Mouse (Mus musculus) cerebellum, adult 18-20 months (tissue): ENCODE measurements around the gene Cdkn1b.

Experiments
- DNase-seq, 2 experiments: peaks; one replicate each; pipeline ENCODE4 v3.0.0; 2021

Gene Cdkn1b

GRCm38 (mm10) chr6:134903891-134904884, 16.0 kb upstream of the Cdkn1b start:
- DNase-seq = no peak

GRCm38 (mm10) chr6:134905811-134906210, 14.4 kb upstream of the Cdkn1b start:
- no peak for DNase-seq

- no peak for DNase-seq
Measured at GRCm38 (mm10) chr6:134914523-134914922, 5.7 kb upstream of the Cdkn1b start.

GRCm38 (mm10) chr6:134916641-134917040, 3.6 kb upstream of the Cdkn1b start:
- DNase-seq = no peak

GRCm38 (mm10) chr6:134917087-134917486, 3.1 kb upstream of the Cdkn1b start:
- peak; percentile 62 to 70 for DNase-seq

- DNase-seq = no peak
Measured at GRCm38 (mm10) chr6:134918769-134919168, 1.4 kb upstream of the Cdkn1b start.

- peak in 1 of 2 experiments; percentile 31 for DNase-seq
Measured at GRCm38 (mm10) chr6:134919511-134920189, 551 bp upstream of the Cdkn1b start.

GRCm38 (mm10) chr6:134921014-134921694, 953 bp downstream of the Cdkn1b start:
- DNase-seq = peak; percentile 82 to 86

- peak in 1 of 2 experiments; percentile 45 for DNase-seq
Measured at GRCm38 (mm10) chr6:134921695-134922510, 1.7 kb downstream of the Cdkn1b start.

- no peak for DNase-seq
Measured at GRCm38 (mm10) chr6:134922511-134923195, 2.5 kb downstream of the Cdkn1b start.

- DNase-seq = no peak
Measured at GRCm38 (mm10) chr6:134923670-134924069, 3.5 kb downstream of the Cdkn1b start.

GRCm38 (mm10) chr6:134924262-134924661, 4.1 kb downstream of the Cdkn1b start:
- no peak for DNase-seq

- no peak for DNase-seq
Measured at GRCm38 (mm10) chr6:134925673-134926337, 5.6 kb downstream of the Cdkn1b start.

- no peak for DNase-seq
Measured at GRCm38 (mm10) chr6:134926338-134926705, 6.1 kb downstream of the Cdkn1b start.

- peak; percentile 46 to 63 for DNase-seq
Measured at GRCm38 (mm10) chr6:134926803-134927594, 6.8 kb downstream of the Cdkn1b start.

GRCm38 (mm10) chr6:134927595-134928095, 7.4 kb downstream of the Cdkn1b start:
- no peak for DNase-seq

- peak; percentile 74 to 75 for DNase-seq
Measured at GRCm38 (mm10) chr6:134928096-134928888, 8.1 kb downstream of the Cdkn1b start.

GRCm38 (mm10) chr6:134928889-134929310, 8.7 kb downstream of the Cdkn1b start:
- peak; percentile 53 to 55 for DNase-seq

- DNase-seq = no peak
Measured at GRCm38 (mm10) chr6:134929926-134930325, 9.7 kb downstream of the Cdkn1b start.
